25 mouse cellular contexts compared by ENCODE assay signal in genomic region chr2:152438963-152439362, GRCm38 (mm10). TPM values are rescaled to one million over a fixed set of nuclear protein-coding genes. Genes with fewer than 3 reads are reported as not detected.
A peak's percentile ranks its signal among the peaks of the same experiment; 100 is the strongest.
DNase-seq lines count a peak whose midpoint lies in the region; ATAC-seq and TF ChIP-seq lines count a peak whose summit lies in the region.
"Had no signal": no experiment of that assay in that cellular context is flagged by ENCODE, and none has a peak within 500 bp of the region (broad histone marks: within the 10 kb centered on the region; RNA-seq: fewer than 3 reads in every experiment).

No protein-coding gene starts in this region.

- H3K9ac ChIP-seq in kidney, postnatal 0 days (ENCODE audit: low read depth, low read length): no peak overlapping the region
- no peak overlapping the region for H3K9ac ChIP-seq in kidney, embryonic 15.5 days
- no peak overlapping the region for H3K9ac ChIP-seq in midbrain, postnatal 0 days (replicated peaks; ENCODE audit: low read length, poor library complexity, severe bottlenecking)
- no peak overlapping the region for H3K9ac ChIP-seq in midbrain, embryonic 15.5 days
- H3K9ac ChIP-seq: heart, embryonic 12.5 days; limb, embryonic 15.5 days; midbrain, embryonic 12.5 days had no signal

- no peak for ATAC-seq in kidney, postnatal 0 days (replicated peaks; ENCODE audit: low FRiP score, low read depth)
- no peak for ATAC-seq in kidney, embryonic 15.5 days (replicated peaks; ENCODE audit: low FRiP score)
- no peak for ATAC-seq in midbrain, postnatal 0 days (ENCODE audit: low FRiP score)
- ATAC-seq in midbrain, embryonic 15.5 days (replicated peaks): no peak
- ATAC-seq: forebrain, embryonic 16.5 days; inflammation-experienced regulatory T-cells, adult 6 months had no signal

- 74% methylated on average over 1 of the region's 1 CpGs for WGBS in kidney, postnatal 0 days
- WGBS in kidney, embryonic 15.5 days: 68% methylated on average over 1 of the region's 1 CpGs
- WGBS in midbrain, postnatal 0 days: 79% methylated on average over 1 of the region's 1 CpGs
- 63% methylated on average over 1 of the region's 1 CpGs for WGBS in midbrain, embryonic 15.5 days

- peak; percentile 16 for DNase-seq in kidney, postnatal 0 days (ENCODE audit: low spot score)
- DNase-seq in midbrain, postnatal 0 days (ENCODE audit: low spot score): no peak
- no peak for DNase-seq in brain, embryonic 14.5 days (ENCODE audit: low read depth)
- DNase-seq in cerebellum, postnatal 10 days: no peak
- DNase-seq in urinary bladder, postnatal 14 days (ENCODE audit: low spot score): no peak
- DNase-seq: adrenal gland, postnatal 10 days; cerebellum, adult 18-20 months; kidney, postnatal 10 days; lung, postnatal 4 days had no signal

- no peaks in the 10 kb centered on the region for H3K9me3 ChIP-seq in kidney, postnatal 0 days (replicated peaks; ENCODE audit: low read length)
- no peaks in the 10 kb centered on the region for H3K9me3 ChIP-seq in kidney, embryonic 15.5 days (replicated peaks)
- no peaks in the 10 kb centered on the region for H3K9me3 ChIP-seq in midbrain, postnatal 0 days (ENCODE audit: low read length)
- H3K9me3 ChIP-seq in midbrain, embryonic 15.5 days: no peaks in the 10 kb centered on the region
- H3K9me3 ChIP-seq: heart, embryonic 12.5 days; limb, embryonic 15.5 days; midbrain, embryonic 12.5 days had no signal

- H3K27ac ChIP-seq in kidney, postnatal 0 days: no peak overlapping the region
- H3K27ac ChIP-seq in kidney, embryonic 15.5 days: no peak overlapping the region
- H3K27ac ChIP-seq in midbrain, postnatal 0 days (ENCODE audit: low read depth, low read length): no peak overlapping the region
- H3K27ac ChIP-seq in midbrain, embryonic 15.5 days: no peak overlapping the region
- H3K27ac ChIP-seq: limb, embryonic 15.5 days; midbrain, embryonic 12.5 days had no signal

- no peaks in the 10 kb centered on the region for H3K36me3 ChIP-seq in kidney, postnatal 0 days (ENCODE audit: insufficient read depth, low read length)
- H3K36me3 ChIP-seq in kidney, embryonic 15.5 days: no peaks in the 10 kb centered on the region
- H3K36me3 ChIP-seq in midbrain, postnatal 0 days (ENCODE audit: insufficient read depth, low read length): no peaks in the 10 kb centered on the region
- no peaks in the 10 kb centered on the region for H3K36me3 ChIP-seq in midbrain, embryonic 15.5 days (replicated peaks)
- H3K36me3 ChIP-seq: heart, embryonic 12.5 days; limb, embryonic 15.5 days; midbrain, embryonic 12.5 days had no signal

- H3K4me1 ChIP-seq in kidney, postnatal 0 days (replicated peaks; ENCODE audit: insufficient read depth, low read length): peaks cover 12% of the 10 kb centered on the region; the same call in 1 of the 2 replicates
- peaks cover 29% of the 10 kb centered on the region for H3K4me1 ChIP-seq in kidney, embryonic 15.5 days
- H3K4me1 ChIP-seq in midbrain, postnatal 0 days (ENCODE audit: insufficient read depth, low read length): 0 out of 2 replicates have a peak, but pooled peaks cover 3% of the 10 kb centered on the region
- peaks cover 10% of the 10 kb centered on the region for H3K4me1 ChIP-seq in midbrain, embryonic 15.5 days

- TF ChIP-seq CTCF in kidney, postnatal 0 days (IDR thresholded peaks at IDR 0.05; ENCODE audit: low read depth): peak; percentile 57; the same call in 1 of the 2 replicates
- TF ChIP-seq CTCF in midbrain, postnatal 0 days (IDR thresholded peaks at IDR 0.05): peak; percentile 52
- TF ChIP-seq CTCF in brain, embryonic 14.5 days (IDR thresholded peaks at IDR 0.05; ENCODE audit: borderline replicate concordance, extremely low read depth, insufficient read depth, insufficient read length): peak; percentile 16; the same call in 1 of the 2 replicates

- no peak overlapping the region for H3K4me2 ChIP-seq in kidney, postnatal 0 days (ENCODE audit: low read length)
- no peak overlapping the region for H3K4me2 ChIP-seq in kidney, embryonic 15.5 days
- H3K4me2 ChIP-seq in midbrain, postnatal 0 days (ENCODE audit: low read depth, low read length, poor library complexity, severe bottlenecking): no peak overlapping the region
- no peak overlapping the region for H3K4me2 ChIP-seq in midbrain, embryonic 15.5 days
- H3K4me2 ChIP-seq: heart, embryonic 12.5 days; limb, embryonic 15.5 days; midbrain, embryonic 12.5 days had no signal

- TF ChIP-seq POLR2A in brain, embryonic 14.5 days (IDR thresholded peaks at IDR 0.05; ENCODE audit: borderline replicate concordance, extremely low read depth, insufficient read depth, insufficient read length, poor library complexity, severe bottlenecking): no peak

- no peak overlapping the region for H3K4me3 ChIP-seq in kidney, postnatal 0 days (replicated peaks; ENCODE audit: low read depth, low read length)
- H3K4me3 ChIP-seq in kidney, embryonic 15.5 days (replicated peaks): no peak overlapping the region
- no peak overlapping the region for H3K4me3 ChIP-seq in midbrain, postnatal 0 days (ENCODE audit: low read depth, low read length)
- no peak overlapping the region for H3K4me3 ChIP-seq in midbrain, embryonic 15.5 days
- H3K4me3 ChIP-seq: heart, embryonic 12.5 days; limb, embryonic 15.5 days; midbrain, embryonic 12.5 days; myocyte had no signal

- H3K27me3 ChIP-seq in kidney, postnatal 0 days (ENCODE audit: insufficient read depth, low read length): no peaks in the 10 kb centered on the region
- H3K27me3 ChIP-seq in kidney, embryonic 15.5 days: peaks cover 6% of the 10 kb centered on the region; the same call in 1 of the 2 replicates
- no peaks in the 10 kb centered on the region for H3K27me3 ChIP-seq in midbrain, postnatal 0 days (ENCODE audit: insufficient read depth, low read length)
- no peaks in the 10 kb centered on the region for H3K27me3 ChIP-seq in midbrain, embryonic 15.5 days (replicated peaks)
- H3K27me3 ChIP-seq: heart, embryonic 12.5 days; limb, embryonic 15.5 days had no signal

RNA-seq across cellular contexts. Expression of gene 6820408C15Rik, which starts 23.6 kb away (rescaled TPM):
- 0.76 and 0.92 TPM in 2 replicates for polyA plus RNA-seq in kidney, postnatal 0 days (2015; fragmentation: Nextera tagmentation; extraction: Ambion mirVana)
- polyA plus RNA-seq in kidney, embryonic 15.5 days (2015; fragmentation: Nextera tagmentation; extraction: Ambion mirVana): 0.56 and 0.77 TPM in 2 replicates
- total RNA-seq in midbrain, postnatal 0 days (2014; rRNA removed): 0.94 and 1.8 TPM in 2 replicates
- polyA plus RNA-seq in midbrain, postnatal 0 days (2015; fragmentation: Nextera tagmentation; extraction: Ambion mirVana): 3.3 and 4.9 TPM in 2 replicates
- polyA plus RNA-seq in midbrain, embryonic 15.5 days (2015; fragmentation: Nextera tagmentation; extraction: Ambion mirVana): 1.9 and 2.5 TPM in 2 replicates
- polyA plus RNA-seq in brain, embryonic 14.5 days (2012; rRNA removed): 1.4 and 2.6 TPM in 2 replicates
- total RNA-seq: gastrocnemius, adult 18-20 months; hematopoietic stem cell, adult 5-6 weeks; neutrophil, adult 5-6 weeks had no signal
- polyA plus RNA-seq: inflammation-experienced regulatory T-cells, adult 6 months; limb, embryonic 15.5 days; myocyte had no signal

RNA-seq across cellular contexts. Expression of gene Zcchc3, which starts 24.1 kb away (rescaled TPM):
- polyA plus RNA-seq in kidney, postnatal 0 days (2015; fragmentation: Nextera tagmentation; extraction: Ambion mirVana): 28.3 and 31.0 TPM in 2 replicates
- 42.4 and 45.7 TPM in 2 replicates for polyA plus RNA-seq in kidney, embryonic 15.5 days (2015; fragmentation: Nextera tagmentation; extraction: Ambion mirVana)
- 15.1 and 15.2 TPM in 2 replicates for total RNA-seq in midbrain, postnatal 0 days (2014; rRNA removed)
- 13.9 and 16.6 TPM in 2 replicates for polyA plus RNA-seq in midbrain, postnatal 0 days (2015; fragmentation: Nextera tagmentation; extraction: Ambion mirVana)
- 18.0 and 20.2 TPM in 2 replicates for polyA plus RNA-seq in midbrain, embryonic 15.5 days (2015; fragmentation: Nextera tagmentation; extraction: Ambion mirVana)
- 18.1 and 19.9 TPM in 2 replicates for polyA plus RNA-seq in brain, embryonic 14.5 days (2012; rRNA removed)
- polyA plus RNA-seq: myocyte had no signal

RNA-seq across cellular contexts. Expression of gene Defb23, which starts 25.5 kb away (rescaled TPM):
- not detected in 2 replicates for polyA plus RNA-seq in kidney, postnatal 0 days (2015; fragmentation: Nextera tagmentation; extraction: Ambion mirVana)
- 0.27 TPM in 1 of 2 replicates, not detected in the other for polyA plus RNA-seq in kidney, embryonic 15.5 days (2015; fragmentation: Nextera tagmentation; extraction: Ambion mirVana)
- total RNA-seq in midbrain, postnatal 0 days (2014; rRNA removed): not detected in 2 replicates
- polyA plus RNA-seq in midbrain, postnatal 0 days (2015; fragmentation: Nextera tagmentation; extraction: Ambion mirVana): not detected in 2 replicates
- polyA plus RNA-seq in midbrain, embryonic 15.5 days (2015; fragmentation: Nextera tagmentation; extraction: Ambion mirVana): not detected in 2 replicates
- not detected in 2 replicates for polyA plus RNA-seq in brain, embryonic 14.5 days (2012; rRNA removed)
- total RNA-seq: adrenal gland, postnatal 10 days; gastrocnemius, adult 18-20 months; hematopoietic stem cell, adult 5-6 weeks; layer of hippocampus, postnatal 10 days; left cerebral cortex, postnatal 25 days; neutrophil, adult 5-6 weeks had no signal
- polyA plus RNA-seq: embryonic facial prominence, embryonic 11.5 days; forebrain, embryonic 16.5 days; heart, embryonic 12.5 days; inflammation-experienced regulatory T-cells, adult 6 months; limb, embryonic 15.5 days; midbrain, embryonic 12.5 days; myocyte; testis, adult 2 months; urinary bladder, adult 2 months had no signal

RNA-seq across cellular contexts. Expression of gene Defb20, which starts 37.9 kb away (rescaled TPM):
- 0.17 TPM in 1 of 2 replicates, not detected in the other for polyA plus RNA-seq in kidney, postnatal 0 days (2015; fragmentation: Nextera tagmentation; extraction: Ambion mirVana)
- not detected in 2 replicates for polyA plus RNA-seq in kidney, embryonic 15.5 days (2015; fragmentation: Nextera tagmentation; extraction: Ambion mirVana)
- total RNA-seq in midbrain, postnatal 0 days (2014; rRNA removed): not detected in 2 replicates
- polyA plus RNA-seq in midbrain, postnatal 0 days (2015; fragmentation: Nextera tagmentation; extraction: Ambion mirVana): not detected in 2 replicates
- polyA plus RNA-seq in midbrain, embryonic 15.5 days (2015; fragmentation: Nextera tagmentation; extraction: Ambion mirVana): not detected in 2 replicates
- polyA plus RNA-seq in brain, embryonic 14.5 days (2012; rRNA removed): 0.15 TPM in 1 of 2 replicates, not detected in the other
- total RNA-seq: adrenal gland, postnatal 10 days; gastrocnemius, adult 18-20 months; hematopoietic stem cell, adult 5-6 weeks; layer of hippocampus, postnatal 10 days; left cerebral cortex, postnatal 25 days; neutrophil, adult 5-6 weeks had no signal
- polyA plus RNA-seq: embryonic facial prominence, embryonic 11.5 days; forebrain, embryonic 16.5 days; heart, embryonic 12.5 days; inflammation-experienced regulatory T-cells, adult 6 months; limb, embryonic 15.5 days; midbrain, embryonic 12.5 days; myocyte; urinary bladder, adult 2 months had no signal

RNA-seq across cellular contexts. Expression of gene Sox12, which starts 41.1 kb away (rescaled TPM):
- polyA plus RNA-seq in kidney, postnatal 0 days (2015; fragmentation: Nextera tagmentation; extraction: Ambion mirVana): 8.2 and 9.2 TPM in 2 replicates
- polyA plus RNA-seq in kidney, embryonic 15.5 days (2015; fragmentation: Nextera tagmentation; extraction: Ambion mirVana): 10.6 and 12.2 TPM in 2 replicates
- 45.3 and 55.7 TPM in 2 replicates for total RNA-seq in midbrain, postnatal 0 days (2014; rRNA removed)
- polyA plus RNA-seq in midbrain, postnatal 0 days (2015; fragmentation: Nextera tagmentation; extraction: Ambion mirVana): 9.4 and 10.8 TPM in 2 replicates
- 15.4 and 17.0 TPM in 2 replicates for polyA plus RNA-seq in midbrain, embryonic 15.5 days (2015; fragmentation: Nextera tagmentation; extraction: Ambion mirVana)
- polyA plus RNA-seq in brain, embryonic 14.5 days (2012; rRNA removed): 87.0 and 105 TPM in 2 replicates
